Mouse (Mus musculus): Measurements from ENCODE around the gene Foxd1. TPM values are rescaled to one million over a fixed set of nuclear protein-coding genes. Genes with fewer than 3 reads are reported as not detected.

Foxd1 gene
- 0.37 TPM for polyA plus RNA-seq (2012; fragmentation: generic; extraction: Trizol)

DNA sequence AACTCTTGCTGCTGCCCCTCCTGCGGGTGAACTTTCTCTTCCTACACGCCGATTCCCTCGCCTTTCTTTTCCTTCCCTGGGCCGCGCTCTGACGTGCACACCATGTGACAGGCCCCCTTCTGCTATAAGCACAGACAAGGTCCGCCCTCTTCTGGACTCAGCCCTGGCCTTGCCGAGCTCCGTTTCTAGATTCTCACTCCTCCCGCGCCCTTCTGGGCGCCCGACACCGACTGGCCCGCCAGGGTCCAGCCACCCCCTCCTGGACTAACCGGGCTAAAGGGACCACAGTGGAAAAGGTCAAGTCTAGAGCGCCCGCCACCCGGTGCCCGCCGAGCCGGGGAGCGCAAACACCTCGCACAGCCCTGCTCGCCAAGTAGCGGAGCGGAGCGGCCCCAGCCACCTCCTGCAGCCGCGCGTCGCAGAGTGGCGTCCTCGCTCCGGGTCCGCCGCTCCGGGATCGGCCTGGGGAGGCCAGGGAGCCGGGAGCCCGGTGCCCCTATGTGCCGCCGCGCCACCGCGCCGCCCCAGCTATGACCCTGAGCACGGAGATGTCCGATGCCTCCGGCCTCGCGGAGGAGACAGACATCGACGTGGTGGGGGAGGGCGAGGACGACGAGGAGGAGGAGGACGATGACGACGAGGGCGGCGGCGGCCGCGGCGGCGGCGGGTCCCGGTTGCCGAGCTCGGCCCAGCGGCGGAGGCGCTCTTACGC, at the start of gene Foxd1:
Gene Foxd1 (plus strand): TSS at position 153 of the 712 bp plus-strand sequence.
- Histone ChIP-seq H3ac (ENCODE audit: control insufficient read depth, insufficient read length) (no peak within 1 kb of the TSS), H3K27me3 (ENCODE audit: control insufficient read depth, insufficient read depth, insufficient read length) (peaks cover 58% of the 10 kb centered on the region), H3K4me3 (peak within 1 kb of the TSS; percentile 12), H3K36me3 (ENCODE audit: control insufficient read depth, insufficient read depth) (no peaks in the 10 kb centered on the region), H3K4me2 (ENCODE audit: low read depth) (peak within 1 kb of the TSS; percentile 71), H3K79me2 (ENCODE audit: control insufficient read depth, insufficient read depth) (no peaks in the 10 kb centered on the region)
- TF ChIP-seq TCF3 (IDR thresholded peaks at IDR 0.05; ENCODE audit: insufficient read length, low read depth): no peak
- no peak for TF ChIP-seq SRF (IDR thresholded peaks at IDR 0.05; ENCODE audit: control insufficient read depth, insufficient read length, low read depth)
- TF ChIP-seq USF1 (IDR thresholded peaks at IDR 0.05; ENCODE audit: low read depth): peak; percentile 45
- TF ChIP-seq E2F4 (IDR thresholded peaks at IDR 0.05; ENCODE audit: insufficient read depth): no peak
- TF ChIP-seq REST (IDR thresholded peaks at IDR 0.05; ENCODE audit: insufficient read depth, insufficient read length): no peak
- TF ChIP-seq CEBPB (IDR thresholded peaks at IDR 0.05; ENCODE audit: insufficient read depth, poor library complexity, severe bottlenecking): no peak
- TF ChIP-seq POLR2A (IDR thresholded peaks at IDR 0.05; ENCODE audit: insufficient read length, low read depth): peak; percentile 23
- TF ChIP-seq MYOG (IDR thresholded peaks at IDR 0.05; ENCODE audit: control insufficient read depth in 1 of 3, insufficient read depth in 1 of 3, insufficient read length in 2 of 3, low read depth in 2 of 3): peak in 1 of 3 experiments; percentile 17
- TF ChIP-seq MYOD1 (IDR thresholded peaks at IDR 0.05; ENCODE audit: control insufficient read depth in 1 of 3, insufficient read length in 2 of 3, low read depth in 2 of 3): no peak
- TF ChIP-seq POLR2AphosphoS2 (IDR thresholded peaks at IDR 0.05; ENCODE audit: insufficient read length, low read depth): no peak
- TF ChIP-seq MAX (IDR thresholded peaks at IDR 0.05; ENCODE audit: low read depth): no peak
- TF ChIP-seq TCF12 (IDR thresholded peaks at IDR 0.05; ENCODE audit: insufficient read depth, poor library complexity, severe bottlenecking): no peak

- Histone ChIP-seq H3K79me2 (ENCODE audit: control insufficient read depth, insufficient read depth) (peaks cover 3% of the 10 kb centered on the region), H3K4me2 (ENCODE audit: low read depth) (no peak overlapping the region), H3ac (ENCODE audit: control insufficient read depth, insufficient read length) (no peak overlapping the region), H3K27me3 (ENCODE audit: control insufficient read depth, insufficient read depth, insufficient read length) (no peaks in the 10 kb centered on the region), H3K36me3 (ENCODE audit: control insufficient read depth, insufficient read depth) (peaks cover 24% of the 10 kb centered on the region), H3K4me3 (no peak overlapping the region)
- TF ChIP-seq E2F4 (IDR thresholded peaks at IDR 0.05; ENCODE audit: insufficient read depth) (no peak), POLR2AphosphoS2 (IDR thresholded peaks at IDR 0.05; ENCODE audit: insufficient read length, low read depth) (peak; percentile 61)
These were observed 48.8 kb upstream of the Foxd1 start for GRCm38 (mm10) chr13:98305257-98305656.

GRCm38 (mm10) chr13:98306393-98306792, 47.6 kb upstream of the Foxd1 start:
- no peak for TF ChIP-seq REST (IDR thresholded peaks at IDR 0.05; ENCODE audit: insufficient read depth, insufficient read length)
- TF ChIP-seq POLR2AphosphoS2 (IDR thresholded peaks at IDR 0.05; ENCODE audit: insufficient read length, low read depth): peak; percentile 71
- TF ChIP-seq TCF12 (IDR thresholded peaks at IDR 0.05; ENCODE audit: insufficient read depth, poor library complexity, severe bottlenecking): no peak
- TF ChIP-seq MYOG (IDR thresholded peaks at IDR 0.05; ENCODE audit: control insufficient read depth in 1 of 3, insufficient read depth in 1 of 3, insufficient read length in 2 of 3, low read depth in 2 of 3): no peak
- peaks cover 35% of the 10 kb centered on the region for H3K36me3 ChIP-seq (ENCODE audit: control insufficient read depth, insufficient read depth)
- no peaks in the 10 kb centered on the region for H3K27me3 ChIP-seq (ENCODE audit: control insufficient read depth, insufficient read depth, insufficient read length)
- peaks cover 14% of the 10 kb centered on the region for H3K79me2 ChIP-seq (ENCODE audit: control insufficient read depth, insufficient read depth)
- no peak overlapping the region for H3K4me3 ChIP-seq
- H3K4me2 ChIP-seq (ENCODE audit: low read depth): no peak overlapping the region
- H3ac ChIP-seq (ENCODE audit: control insufficient read depth, insufficient read length): no peak overlapping the region

GRCm38 (mm10) chr13:98306852-98307475, 47.1 kb upstream of the Foxd1 start:
- H3K4me3 ChIP-seq: no peak overlapping the region
- no peak overlapping the region for H3ac ChIP-seq (ENCODE audit: control insufficient read depth, insufficient read length)
- TF ChIP-seq TCF3 (IDR thresholded peaks at IDR 0.05; ENCODE audit: insufficient read length, low read depth): no peak
- no peak for TF ChIP-seq SRF (IDR thresholded peaks at IDR 0.05; ENCODE audit: control insufficient read depth, insufficient read length, low read depth)
- TF ChIP-seq POLR2A (IDR thresholded peaks at IDR 0.05; ENCODE audit: insufficient read length, low read depth): no peak
- TF ChIP-seq MAX (IDR thresholded peaks at IDR 0.05; ENCODE audit: low read depth): no peak
- no peak for TF ChIP-seq MYOG (IDR thresholded peaks at IDR 0.05; ENCODE audit: control insufficient read depth in 1 of 3, insufficient read depth in 1 of 3, insufficient read length in 2 of 3, low read depth in 2 of 3)
- H3K36me3 ChIP-seq (ENCODE audit: control insufficient read depth, insufficient read depth): peaks cover 41% of the 10 kb centered on the region
- H3K27me3 ChIP-seq (ENCODE audit: control insufficient read depth, insufficient read depth, insufficient read length): no peaks in the 10 kb centered on the region
- H3K4me2 ChIP-seq (ENCODE audit: low read depth): no peak overlapping the region
- H3K79me2 ChIP-seq (ENCODE audit: control insufficient read depth, insufficient read depth): peaks cover 20% of the 10 kb centered on the region

DNA sequence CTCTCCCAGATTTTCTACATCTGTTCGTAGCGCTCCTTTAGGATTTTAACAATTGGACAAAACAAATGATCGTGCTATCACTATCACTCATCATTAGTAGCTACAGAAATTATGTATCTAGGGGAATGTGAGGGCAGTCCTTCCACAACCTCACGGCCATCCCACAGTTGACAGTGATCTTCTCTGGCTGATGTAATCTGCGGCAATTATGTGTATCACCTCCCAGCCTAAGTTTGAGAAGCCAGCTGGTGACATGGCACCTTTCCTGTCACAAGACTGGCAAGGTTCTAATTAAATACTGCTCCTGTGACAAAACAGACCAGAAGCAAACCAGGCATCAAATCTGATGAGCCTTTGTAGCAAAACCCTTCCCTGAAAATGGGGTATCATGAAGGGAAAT, 46.0 kb upstream of the Foxd1 start:
- no peak for TF ChIP-seq POLR2A (IDR thresholded peaks at IDR 0.05; ENCODE audit: insufficient read length, low read depth)
- TF ChIP-seq CEBPB (IDR thresholded peaks at IDR 0.05; ENCODE audit: insufficient read depth, poor library complexity, severe bottlenecking): peak; percentile 99
- TF ChIP-seq POLR2AphosphoS2 (IDR thresholded peaks at IDR 0.05; ENCODE audit: insufficient read length, low read depth): peak; percentile 53
- TF ChIP-seq MYOG (IDR thresholded peaks at IDR 0.05; ENCODE audit: control insufficient read depth in 1 of 3, insufficient read depth in 1 of 3, insufficient read length in 2 of 3, low read depth in 2 of 3): no peak
- no peak for TF ChIP-seq MYOD1 (IDR thresholded peaks at IDR 0.05; ENCODE audit: control insufficient read depth in 1 of 3, insufficient read length in 2 of 3, low read depth in 2 of 3)
- Histone ChIP-seq H3K36me3 (ENCODE audit: control insufficient read depth, insufficient read depth) (peaks cover 51% of the 10 kb centered on the region), H3K27me3 (ENCODE audit: control insufficient read depth, insufficient read depth, insufficient read length) (no peaks in the 10 kb centered on the region), H3K4me3 (no peak overlapping the region), H3K79me2 (ENCODE audit: control insufficient read depth, insufficient read depth) (peaks cover 29% of the 10 kb centered on the region), H3K4me2 (ENCODE audit: low read depth) (peak overlapping the region; percentile 3), H3ac (ENCODE audit: control insufficient read depth, insufficient read length) (no peak overlapping the region)

All from myocyte (in vitro differentiated cells).